Mouse (Mus musculus): Measurements from ENCODE around the gene Dkkl1.

Dkkl1 gene

DNA sequence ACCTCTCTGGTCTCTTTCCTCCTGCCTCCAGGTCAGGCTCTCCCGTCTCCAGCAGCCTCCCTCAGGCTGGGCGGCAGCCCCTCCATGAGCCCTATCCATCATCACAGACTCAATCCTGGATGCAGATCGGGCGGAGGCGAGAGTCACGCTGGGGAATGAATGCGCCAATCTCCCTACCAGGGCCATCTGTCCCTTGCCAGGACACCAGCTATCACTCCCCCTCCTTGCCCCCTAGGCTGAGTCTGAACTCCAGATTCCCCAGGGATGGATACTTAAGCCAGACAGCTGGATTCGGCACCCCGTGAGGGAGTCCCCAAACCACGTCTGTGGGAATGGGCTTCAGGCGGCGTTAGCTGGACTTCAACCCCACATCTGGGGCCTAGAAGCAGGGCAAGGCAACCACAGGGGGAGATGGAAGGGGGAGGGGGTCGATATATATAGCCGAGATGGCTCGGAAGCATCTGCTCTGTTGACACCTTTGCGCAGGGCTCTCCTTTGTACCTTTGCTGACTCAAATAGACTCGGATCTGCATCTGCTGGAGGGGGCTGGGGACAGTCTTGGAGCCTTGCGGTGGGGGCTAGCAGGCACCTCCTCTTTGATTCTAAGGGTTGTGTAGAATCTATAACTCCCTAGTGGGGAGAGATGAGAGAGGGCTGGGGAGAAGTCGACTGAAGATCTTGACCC lies 44.0 kb downstream of the Dkkl1 start:
- no peak for DNase-seq (ENCODE audit: low spot score in 2 of 2)

DNA sequence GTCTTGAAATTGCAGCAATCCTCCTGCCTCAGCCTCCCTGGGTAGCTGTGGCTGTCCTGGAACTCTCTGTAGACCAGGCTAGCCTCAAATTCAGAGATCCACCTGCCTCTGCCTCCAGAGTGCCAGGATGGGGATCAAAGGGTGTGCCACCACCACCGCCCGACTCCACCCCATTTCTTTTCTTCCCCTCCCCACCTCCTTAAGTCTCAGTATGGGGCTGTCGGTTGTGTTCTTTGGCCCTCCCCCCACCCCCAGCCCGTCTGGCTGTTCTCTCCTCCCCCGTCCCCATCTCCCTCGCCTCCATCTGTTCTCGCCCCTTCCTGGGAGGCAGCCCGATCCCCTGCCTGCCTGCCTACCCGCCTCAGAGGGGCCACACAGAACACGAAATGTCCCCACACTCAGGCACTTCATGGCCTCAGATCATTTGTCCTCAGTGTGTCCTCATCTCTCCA lies 45.0 kb downstream of the Dkkl1 start:
- no peak for DNase-seq (ENCODE audit: low spot score in 2 of 2)

DNA sequence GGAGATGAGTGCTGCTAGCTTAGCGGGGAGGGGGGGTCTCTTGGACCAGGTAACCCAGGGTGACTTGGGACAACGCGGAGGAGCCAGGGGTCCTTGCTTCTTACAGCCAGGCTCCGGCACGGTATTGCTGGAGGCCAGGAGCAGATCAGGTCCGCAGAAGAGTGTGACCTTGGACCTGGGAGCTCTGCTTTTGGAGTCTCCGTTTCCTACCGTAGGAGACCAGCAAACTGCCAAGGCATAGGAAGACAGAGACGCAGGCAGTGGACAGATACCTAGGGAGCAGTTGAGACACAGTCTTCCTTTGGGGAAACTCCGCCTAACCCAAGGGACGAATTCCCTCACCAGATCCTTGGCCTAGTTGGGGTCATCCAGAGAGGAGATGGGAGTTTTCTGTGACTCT lies 46.2 kb downstream of the Dkkl1 start:
- no peak for DNase-seq (ENCODE audit: low spot score in 2 of 2)

DNA sequence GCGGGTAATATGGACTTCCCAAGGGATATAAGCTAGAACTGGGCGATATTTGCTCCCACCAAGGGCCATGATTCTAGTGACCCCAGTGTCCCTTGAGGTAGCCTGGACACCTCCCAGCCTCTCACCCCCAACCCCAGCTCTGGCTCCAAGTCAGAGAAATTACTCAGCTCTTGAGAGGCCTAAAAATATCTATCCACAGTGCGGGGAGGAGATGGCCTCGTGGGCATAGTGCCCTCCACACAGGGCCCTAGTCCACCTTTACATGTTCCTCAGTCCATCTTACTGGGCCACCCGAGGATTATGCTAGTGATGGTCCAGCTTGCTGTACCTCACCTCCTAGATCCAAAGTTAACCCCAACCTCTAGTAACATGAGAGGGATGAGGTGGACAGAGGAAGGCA lies 47.1 kb downstream of the Dkkl1 start:
- DNase-seq (ENCODE audit: low spot score in 2 of 2) = no peak

DNA sequence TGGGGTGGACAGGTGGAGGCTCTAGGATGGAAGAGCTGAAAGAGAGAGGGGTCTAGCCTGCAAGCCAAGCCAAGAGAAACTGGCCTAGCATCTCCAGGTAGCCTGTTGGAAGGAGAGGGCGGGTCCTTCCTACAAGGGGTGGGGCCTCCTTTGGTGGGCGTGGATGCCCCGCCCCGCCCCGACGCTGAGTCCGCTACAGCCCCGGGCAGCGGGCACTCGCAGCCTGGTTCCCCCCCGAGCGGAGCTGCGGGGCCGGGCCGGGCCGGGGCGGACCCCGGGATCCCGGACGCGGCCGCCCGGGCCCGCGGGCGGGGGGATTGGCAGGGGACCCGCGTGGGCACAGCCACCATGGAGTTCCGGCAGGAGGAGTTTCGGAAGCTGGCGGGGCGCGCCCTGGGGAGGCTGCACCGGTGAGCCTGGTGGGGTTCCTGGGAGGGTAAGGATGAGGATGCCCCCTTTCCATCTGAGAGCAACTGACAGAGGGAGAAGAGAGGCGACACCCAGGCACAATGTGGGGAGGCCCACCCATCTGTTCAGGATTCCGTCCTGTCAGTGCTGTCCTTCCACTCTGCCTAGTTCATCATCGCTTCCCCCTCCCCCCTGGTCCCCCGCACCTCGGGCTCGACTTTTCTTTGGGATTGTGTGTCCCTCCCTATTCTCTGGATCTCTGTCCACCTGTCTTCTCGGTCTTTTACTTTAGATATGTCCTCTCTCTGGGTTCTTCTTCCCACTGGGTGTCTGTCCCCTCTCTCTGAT lies 48.0 kb downstream of the Dkkl1 start, which contains the start of gene Slc17a7:
Slc17a7 (plus strand) TSS at position 215 of the 756 bp plus-strand sequence.
- no peak for DNase-seq (ENCODE audit: low spot score in 2 of 2)

DNA sequence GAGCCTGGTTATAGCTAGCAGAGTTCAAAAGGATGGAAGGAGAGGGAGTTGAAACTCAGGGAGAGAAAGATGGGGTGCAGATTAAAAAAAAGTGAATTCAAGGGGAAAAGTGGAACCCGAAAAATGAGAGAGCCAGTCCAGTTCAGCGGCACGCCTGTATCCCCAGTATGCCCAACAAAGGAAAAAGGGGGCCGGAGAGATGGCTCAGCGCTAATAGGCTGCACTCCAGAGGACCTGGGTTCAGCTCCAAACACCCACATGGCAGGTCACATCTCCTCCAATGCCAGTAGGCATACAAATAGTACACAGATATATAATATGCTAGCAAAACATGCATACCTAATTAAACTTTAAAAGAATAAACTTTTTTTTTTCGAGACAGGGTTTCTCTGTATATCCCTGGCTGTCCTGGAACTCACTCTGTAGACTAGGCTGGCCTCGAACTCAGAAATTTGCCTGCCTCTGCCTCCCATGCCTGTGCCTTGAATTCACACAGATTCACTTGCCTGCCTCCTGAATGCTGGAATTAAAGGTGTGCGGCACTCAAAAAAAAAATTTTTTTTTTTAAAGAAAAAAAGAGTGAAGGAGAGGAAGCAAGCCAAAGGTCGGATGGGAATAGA lies 48.8 kb downstream of the Dkkl1 start:
- DNase-seq (ENCODE audit: low spot score in 2 of 2) = no peak

DNA sequence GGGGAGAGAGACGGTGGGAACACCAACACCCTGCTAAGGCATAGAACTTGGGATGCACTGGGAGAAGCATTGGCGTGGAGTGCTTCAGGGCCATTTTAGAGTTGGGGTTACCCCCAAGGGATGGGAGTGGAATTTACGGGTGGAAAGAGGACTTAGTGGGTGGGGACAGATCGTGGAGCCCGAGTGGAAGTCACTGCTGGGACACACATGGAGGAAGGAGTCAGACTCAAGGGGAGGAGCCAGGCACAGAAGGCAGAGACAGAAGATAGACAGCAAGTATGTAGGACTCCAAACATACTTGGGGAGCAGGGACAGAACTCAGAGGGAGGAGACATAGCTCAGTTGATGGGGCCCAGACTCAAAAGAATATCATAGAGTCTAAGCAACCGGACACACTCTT lies 49.4 kb downstream of the Dkkl1 start:
- no peak for DNase-seq (ENCODE audit: low spot score in 2 of 2)

DNA sequence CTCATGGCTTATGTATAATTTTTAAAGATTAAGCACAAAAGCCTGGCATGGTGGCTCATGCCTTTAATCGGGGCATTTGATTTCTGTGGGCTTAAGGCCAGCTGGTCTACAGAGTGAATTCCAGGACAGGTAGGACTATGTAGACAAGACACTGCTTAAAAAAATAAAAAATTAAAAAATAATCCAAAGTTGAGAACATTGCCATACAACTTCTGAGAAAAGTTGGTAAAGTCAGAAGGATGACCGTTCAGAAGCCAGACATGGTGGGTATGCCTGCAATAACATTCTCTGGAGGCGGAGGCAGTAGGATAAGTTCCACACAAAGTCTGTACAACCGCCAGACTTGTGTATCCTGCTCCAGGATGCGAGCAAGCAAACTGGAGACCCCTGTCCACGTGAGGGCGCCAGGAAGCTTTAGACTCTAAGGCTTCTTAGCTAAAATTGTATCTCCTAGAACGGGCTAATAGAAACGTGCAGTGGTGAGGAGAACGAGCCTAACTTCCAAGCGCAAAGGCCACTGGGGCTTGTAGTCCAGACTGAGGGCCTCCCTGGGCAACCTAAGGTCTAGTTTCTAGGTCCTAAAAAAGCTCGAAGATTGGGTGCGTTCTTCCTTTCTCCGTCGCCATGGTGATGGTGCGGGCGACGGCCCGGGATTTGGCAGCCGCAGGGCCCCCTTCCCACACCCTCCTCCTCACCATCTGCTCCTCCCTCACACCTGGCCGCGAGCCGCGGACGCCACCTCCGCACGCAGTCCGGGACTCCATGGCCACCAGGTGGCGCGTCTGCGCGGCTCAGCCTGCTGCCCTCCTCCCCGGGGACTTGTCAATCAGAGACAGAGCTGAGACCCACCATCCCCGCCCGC lies 50.1 kb downstream of the Dkkl1 start:
- DNase-seq (ENCODE audit: low spot score in 2 of 2) = peak; percentile 82 to 91

DNA sequence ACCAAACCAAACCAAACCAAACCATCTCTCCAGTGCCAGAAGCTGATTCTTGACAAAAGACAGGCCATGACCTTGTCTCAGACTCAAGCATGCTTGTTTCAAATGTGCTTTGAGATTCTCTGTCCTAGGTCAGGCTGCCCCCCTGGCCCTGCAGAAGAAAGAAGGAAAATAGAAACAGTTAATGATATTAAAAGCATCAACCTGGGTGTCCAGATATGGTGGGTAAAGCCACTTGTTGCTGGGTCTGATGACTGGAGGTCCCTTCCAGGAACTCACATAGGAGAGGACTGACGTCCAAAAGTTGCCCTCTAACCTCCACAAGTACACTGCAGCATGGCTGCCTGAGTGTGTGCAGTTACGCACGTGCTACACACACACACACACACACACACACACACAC lies 51.1 kb downstream of the Dkkl1 start:
- no peak for DNase-seq (ENCODE audit: low spot score in 2 of 2)

DNA sequence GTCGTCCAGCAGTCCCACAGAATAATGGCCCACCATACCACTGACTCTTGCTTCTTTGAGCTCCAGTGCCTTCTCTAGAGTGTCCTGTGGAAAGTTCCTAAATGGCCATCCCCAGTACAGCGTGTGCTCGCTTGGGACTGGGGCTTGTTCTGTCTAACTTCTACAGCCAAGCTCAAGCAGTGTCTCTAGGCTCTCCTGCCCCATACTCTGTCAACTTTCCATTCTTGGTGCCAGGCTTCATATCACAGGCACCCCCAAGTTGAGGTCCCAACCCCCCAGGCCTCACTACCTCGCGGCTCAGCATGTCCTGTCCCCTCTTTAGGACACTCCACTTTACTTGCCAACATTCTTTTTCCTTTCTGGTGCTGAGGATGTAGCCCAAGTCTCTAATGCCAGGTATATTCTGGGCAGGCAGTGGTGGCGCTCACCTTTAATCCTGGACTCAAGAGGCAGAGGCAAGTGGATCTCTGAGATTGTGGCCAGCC lies 51.6 kb downstream of the Dkkl1 start:
- DNase-seq (ENCODE audit: low spot score in 2 of 2) = no peak

DNA sequence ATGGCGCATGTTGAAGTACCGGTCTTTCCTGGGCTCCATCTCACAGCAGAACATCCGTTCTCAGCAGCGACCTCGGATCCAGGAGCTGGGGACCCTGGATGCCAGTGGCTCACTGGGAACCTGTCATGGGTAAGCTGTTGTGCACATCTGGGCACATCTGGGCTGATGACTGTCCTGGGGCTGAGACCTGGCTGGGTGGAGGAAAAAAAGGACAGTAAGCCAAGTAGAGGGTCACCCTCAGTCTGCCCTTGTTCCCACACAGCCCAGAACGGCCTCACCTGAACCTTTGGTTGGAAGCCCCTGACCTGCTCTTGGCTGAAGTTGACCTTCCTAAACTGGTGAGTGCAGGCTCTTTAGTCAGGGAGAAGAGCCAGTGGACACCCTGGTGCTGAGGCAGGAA lies 53.0 kb downstream of the Dkkl1 start:
- no peak for DNase-seq (ENCODE audit: low spot score in 2 of 2)

All from urinary bladder, postnatal 4 days (tissue).